Mouse (Mus musculus) frontal cortex, postnatal 14 days (tissue): ENCODE data around the gene Ahdc1.
"Not testable (repeated sequence)": the region's sequence is repeated elsewhere in the genome, so short reads cannot be mapped to it uniquely, and the experiment has no call there.

Experiments
- DNase-seq, 2 experiments: peaks; one replicate each; pipeline ENCODE4 v3.0.0; 2022; ENCODE audit warnings: low spot score in 2 of 2

Ahdc1 gene

DNA sequence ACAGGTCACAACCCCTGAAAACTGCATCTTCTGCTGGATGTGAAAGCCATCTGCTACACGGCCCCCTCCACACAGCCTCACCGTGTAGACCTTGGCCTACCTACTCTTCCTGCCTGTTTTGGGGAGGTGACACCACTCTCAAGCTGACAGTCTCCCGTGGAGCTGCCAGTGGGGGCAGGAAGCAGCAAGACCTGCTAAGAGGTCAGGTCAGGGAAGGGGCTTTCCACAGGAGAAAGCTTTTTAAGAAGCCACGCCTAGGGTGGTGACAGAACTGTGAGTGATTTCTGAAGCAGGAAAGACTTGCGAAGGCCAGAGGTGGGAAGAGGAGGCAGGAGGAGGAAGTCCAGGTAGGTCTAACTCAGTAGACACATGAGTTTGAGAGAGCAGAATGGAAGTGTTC, 67.9 kb downstream of the Ahdc1 start:
- no peak for DNase-seq

- no peak for DNase-seq
Observed at GRCm38 (mm10) chr4:133079416-133080113, 68.5 kb downstream of the Ahdc1 start.

GRCm38 (mm10) chr4:133080862-133081261, 69.8 kb downstream of the Ahdc1 start:
- DNase-seq, result no peak

- DNase-seq, result no peak
Observed at GRCm38 (mm10) chr4:133082216-133082773, 71.2 kb downstream of the Ahdc1 start.

- DNase-seq, result peak in 1 of 2 experiments; percentile 54
Observed at GRCm38 (mm10) chr4:133083991-133084861, 73.2 kb downstream of the Ahdc1 start.

DNA sequence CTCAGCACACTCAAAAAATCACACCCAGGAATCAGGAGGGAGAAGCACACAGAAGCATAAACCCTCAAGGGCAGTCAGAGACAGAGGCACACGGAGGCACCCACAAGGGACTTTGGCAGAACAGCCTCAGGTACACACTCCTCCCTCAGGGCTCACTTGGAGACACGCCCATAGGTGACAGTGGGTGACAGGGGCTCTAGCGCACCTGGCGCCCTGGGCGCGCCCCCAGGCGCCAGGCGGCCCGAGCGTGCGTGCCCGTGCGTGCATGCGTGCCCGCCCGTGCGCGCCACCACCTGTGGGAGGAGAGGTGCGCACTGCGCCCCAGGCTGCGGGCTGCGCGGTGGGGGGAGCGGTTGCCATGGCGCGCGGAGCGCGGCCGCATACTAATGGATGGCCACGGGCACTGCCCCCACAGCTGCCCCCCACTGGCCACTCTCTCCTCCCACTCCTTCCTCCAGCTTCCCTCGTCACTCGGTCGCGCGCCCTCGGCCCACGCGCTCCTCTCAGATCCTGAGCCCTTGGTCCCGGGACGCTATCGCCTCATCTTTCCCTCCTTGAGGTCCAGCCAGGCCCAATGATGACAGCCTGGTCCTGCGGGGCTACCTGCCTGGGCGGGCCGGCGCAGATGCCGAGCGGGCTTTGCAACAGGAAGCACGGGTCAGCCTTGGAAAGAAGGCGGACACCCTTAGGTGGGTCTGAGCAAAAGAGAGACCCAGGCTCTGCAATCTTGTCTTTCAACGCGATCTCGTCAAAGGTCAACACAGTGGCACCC, 74.1 kb downstream of the Ahdc1 start:
- peak; percentile 52 to 55 for DNase-seq

DNA sequence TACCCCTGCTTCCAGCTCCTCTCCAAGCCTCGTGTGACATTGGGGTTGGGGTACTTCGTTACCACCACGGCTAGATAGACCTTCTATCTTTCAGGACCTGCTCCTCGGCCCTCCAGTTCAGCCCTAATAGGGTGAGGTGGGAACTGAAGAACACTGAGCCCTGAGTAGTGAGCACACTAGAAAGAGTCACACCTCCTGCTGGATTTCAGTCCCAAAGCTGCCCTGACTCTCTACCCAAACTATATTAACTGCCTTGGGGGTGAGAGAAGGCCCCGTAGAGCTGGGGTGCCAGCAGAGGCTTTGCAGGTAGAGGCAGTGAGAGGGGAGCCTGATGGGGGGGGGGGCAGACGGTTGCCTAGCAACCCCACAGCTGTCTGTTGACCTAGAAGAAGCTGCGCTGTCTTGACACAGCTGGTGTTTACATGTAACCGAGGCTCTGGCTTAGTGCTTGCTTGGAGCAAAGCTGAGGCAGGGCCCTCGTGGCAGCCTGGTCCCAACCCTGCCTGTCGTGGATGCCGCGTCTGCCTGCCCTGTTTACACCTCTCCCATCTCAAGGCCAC, 74.8 kb downstream of the Ahdc1 start:
- no peak for DNase-seq

- DNase-seq, result no peak
Observed at GRCm38 (mm10) chr4:133087177-133087714, 76.2 kb downstream of the Ahdc1 start.

DNA sequence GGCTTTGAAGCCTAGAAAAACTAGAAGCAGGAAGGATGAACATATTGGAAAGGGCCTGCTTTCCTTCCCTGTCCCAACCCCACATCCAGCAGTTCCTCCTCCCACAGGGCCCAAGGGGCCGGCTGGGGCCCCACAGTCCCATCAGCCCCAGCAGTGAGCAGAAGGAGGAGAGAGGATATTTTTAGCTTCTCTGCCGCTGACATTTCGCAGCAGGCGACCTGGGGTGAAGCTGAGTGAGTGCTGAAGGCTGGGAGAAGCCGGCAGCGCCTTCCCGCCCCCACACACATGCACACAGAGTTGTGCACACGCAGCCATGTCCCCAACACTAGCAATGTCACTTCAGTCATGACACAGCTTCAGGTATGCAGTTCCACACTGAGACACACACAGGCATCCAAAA, 76.8 kb downstream of the Ahdc1 start:
- DNase-seq, result no peak

DNA sequence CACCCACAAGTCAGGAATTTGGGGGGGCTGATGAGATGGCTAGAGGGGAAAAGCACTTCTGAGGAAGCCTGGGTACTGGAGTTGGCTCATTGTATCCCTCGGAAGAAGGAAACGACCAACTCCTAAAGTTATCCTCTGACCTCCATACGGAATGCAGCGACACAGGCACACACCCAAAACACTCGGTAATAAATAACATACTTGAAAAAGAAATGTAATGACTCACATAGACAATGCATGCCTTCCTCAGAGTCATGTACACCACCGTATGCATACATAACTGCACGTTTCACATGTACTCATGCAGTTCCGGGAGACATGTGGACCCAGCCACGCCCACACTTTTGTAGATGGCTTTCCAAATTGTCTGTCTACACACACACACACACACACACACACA, 78.3 kb downstream of the Ahdc1 start:
- no peak for DNase-seq

GRCm38 (mm10) chr4:133089802-133090201, 78.7 kb downstream of the Ahdc1 start:
- DNase-seq, result no peak

GRCm38 (mm10) chr4:133090276-133090719, 79.2 kb downstream of the Ahdc1 start:
- no peak for DNase-seq

DNA sequence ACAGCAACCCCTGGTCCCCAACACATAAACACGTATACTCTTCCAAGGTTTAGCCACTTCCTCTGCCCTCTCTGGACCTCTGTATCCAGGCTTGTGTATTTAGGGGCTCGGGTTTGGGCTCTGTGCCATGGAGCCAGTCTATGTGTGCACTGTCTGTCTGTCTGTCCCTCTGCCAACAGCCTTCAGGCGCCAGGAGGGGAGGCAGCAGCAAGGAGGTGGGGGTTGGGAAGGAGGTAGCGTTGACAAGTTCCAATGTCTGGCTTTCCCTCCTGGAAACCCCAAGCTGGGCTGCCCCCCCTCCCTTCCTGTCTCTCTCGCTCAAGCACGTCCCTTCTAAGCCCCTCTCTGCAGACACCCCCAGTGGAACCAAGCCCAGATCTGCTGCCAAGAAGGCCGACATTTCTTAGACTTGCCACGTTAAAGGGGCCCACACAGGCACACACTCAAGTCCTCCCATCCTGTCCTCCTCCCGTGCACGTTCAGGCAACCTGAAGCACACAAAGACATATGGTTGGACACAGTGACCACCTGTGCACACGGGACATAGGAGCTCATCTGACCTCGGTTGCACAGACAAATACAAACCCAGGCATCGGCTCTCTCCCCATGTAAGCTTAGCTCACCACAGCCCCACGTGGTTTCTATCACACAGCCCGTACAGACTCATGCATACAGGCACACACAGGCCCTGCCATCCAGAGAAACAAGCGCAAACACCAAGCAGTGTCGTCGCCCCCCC, 79.8 kb downstream of the Ahdc1 start:
- DNase-seq, result peak; percentile 51 to 56

DNA sequence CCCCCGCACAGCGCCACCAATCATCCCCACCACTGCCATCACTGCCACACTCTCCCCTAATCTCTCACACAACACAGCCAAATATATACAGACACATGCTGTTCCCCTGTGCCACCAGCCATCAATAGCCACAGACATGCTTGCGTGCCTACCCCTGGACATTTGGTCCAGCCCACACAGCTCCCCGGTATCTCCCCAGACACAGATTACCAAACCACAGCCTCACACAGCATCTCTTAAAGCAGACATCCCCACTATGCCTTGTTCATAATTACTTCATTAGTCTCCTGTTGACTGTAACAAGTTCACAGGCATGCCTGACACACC, 80.4 kb downstream of the Ahdc1 start:
- no peak for DNase-seq

- peak in 1 of 2 experiments; percentile 50 for DNase-seq
Observed at GRCm38 (mm10) chr4:133092453-133092901, 81.4 kb downstream of the Ahdc1 start.

DNA sequence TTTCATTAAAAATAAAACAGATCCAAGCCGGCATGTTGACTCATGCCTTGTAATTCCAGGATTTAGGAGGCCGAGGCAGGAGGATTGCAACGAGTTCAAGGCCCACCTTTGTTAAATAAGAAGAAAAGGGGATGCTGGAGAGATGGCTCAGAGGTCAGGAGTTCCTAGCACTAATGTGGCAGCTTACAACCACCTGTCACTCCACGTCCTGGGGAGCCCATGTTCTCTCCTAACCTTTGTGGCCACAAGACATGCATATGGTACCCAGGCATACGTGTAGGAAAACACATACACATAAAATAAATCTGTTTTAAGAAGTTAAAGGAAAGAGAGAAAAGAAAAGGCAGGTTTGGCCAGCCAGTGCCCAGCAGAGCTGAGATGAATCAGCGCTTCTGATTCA, 82.0 kb downstream of the Ahdc1 start:
- DNase-seq, result no peak

DNA sequence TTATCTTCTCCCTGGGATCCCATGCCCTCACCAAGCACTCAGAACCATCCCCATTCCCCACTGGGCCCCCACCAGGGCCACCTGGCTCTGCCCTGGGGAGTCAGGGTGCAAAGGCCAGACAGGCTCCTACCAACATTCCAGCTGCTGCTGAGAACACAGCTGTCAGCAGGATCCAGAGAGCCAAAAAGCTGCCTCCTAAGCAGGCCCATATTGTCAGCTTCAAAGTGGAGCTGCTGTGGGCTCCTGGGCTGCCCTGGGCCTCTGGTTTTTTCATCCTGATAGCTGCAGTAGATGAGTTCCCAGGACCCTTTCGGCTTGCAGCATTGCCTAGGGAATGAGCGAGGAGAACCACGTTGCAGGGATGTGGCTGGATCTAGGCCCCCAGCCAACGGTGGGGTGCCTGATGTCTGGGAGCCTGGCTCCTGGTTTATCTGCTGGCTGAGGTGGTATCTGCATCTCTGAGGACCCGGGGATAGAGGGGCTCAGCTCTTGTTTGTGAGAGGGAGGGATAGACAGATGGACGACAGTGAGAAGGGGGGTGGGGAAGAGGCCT, 82.5 kb downstream of the Ahdc1 start:
- DNase-seq, result no peak

GRCm38 (mm10) chr4:133094255-133094654, 83.2 kb downstream of the Ahdc1 start:
- DNase-seq, result no peak

DNA sequence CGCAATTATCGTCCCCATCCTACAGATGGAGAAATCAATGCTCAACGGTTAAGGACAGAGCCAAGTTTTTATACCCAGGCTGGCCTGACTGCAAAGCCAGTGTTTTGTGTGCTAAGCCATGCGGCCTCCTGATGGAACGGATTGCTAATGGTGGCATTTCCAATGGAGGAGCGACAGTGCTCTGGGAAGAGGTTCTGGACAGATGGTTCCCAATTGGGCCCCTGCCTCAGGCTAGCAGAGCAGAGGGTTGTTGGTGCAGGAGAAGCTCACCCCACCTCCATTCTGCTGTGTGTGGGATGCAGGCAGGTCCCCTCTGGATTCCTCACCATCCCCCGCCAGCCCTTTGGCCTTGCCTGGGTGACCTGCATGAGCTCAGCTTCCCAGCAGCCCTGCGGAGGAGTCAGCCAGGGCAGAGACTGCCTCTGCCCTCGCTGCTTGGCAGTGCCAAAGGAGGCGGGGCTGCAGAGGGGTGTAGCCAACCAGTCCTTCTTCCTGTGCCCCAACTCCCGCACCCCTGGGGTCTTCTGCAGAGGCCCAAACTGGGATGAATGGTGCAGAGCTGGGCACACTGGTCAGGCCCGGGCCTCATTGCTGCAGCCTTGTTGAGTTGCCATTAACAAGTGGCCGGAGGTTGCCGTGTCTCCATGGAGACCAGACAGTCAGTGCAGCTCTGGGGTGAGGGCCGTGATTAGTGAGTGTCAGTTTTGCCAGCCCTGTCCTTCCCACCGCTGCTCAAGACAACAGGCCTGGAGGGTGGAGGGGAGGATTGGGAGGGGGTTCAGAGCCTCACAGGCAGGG, 84.1 kb downstream of the Ahdc1 start:
- DNase-seq, result peak in 1 of 2 experiments; percentile 54

- not testable (repeated sequence) for DNase-seq
Observed at GRCm38 (mm10) chr4:133095734-133096065, 84.6 kb downstream of the Ahdc1 start.
